Comparison of ENCODE assay signal across 13 mouse cellular contexts in genomic region chr11:85706630-85707029, GRCm38 (mm10).
DNase-seq lines count a peak whose midpoint lies in the region; ATAC-seq and TF ChIP-seq lines count a peak whose summit lies in the region.
"Had no signal": no experiment of that assay in that cellular context is flagged by ENCODE, and none has a peak within 500 bp of the region (broad histone marks: within the 10 kb centered on the region; RNA-seq: fewer than 3 reads in every experiment).

No protein-coding gene starts in this region.

- no peak overlapping the region for H3K27ac ChIP-seq in layer of hippocampus, adult 2 months
- H3K27ac ChIP-seq in ES-Bruce4 (ENCODE audit: insufficient read depth, low read length), result no peak overlapping the region
- H3K27ac ChIP-seq: hindbrain, embryonic 10.5 days had no signal

- H3K4me1 ChIP-seq in ES-Bruce4 (ENCODE audit: control insufficient read depth, insufficient read depth, low read length), result no peaks in the 10 kb centered on the region

- H3K9ac ChIP-seq in ES-Bruce4 (ENCODE audit: low read depth, poor library complexity, severe bottlenecking), result no peak overlapping the region

- no peak for TF ChIP-seq POLR2A in ES-Bruce4 (IDR thresholded peaks at IDR 0.05; ENCODE audit: insufficient read depth, low read length)

- no peak overlapping the region for H3K4me3 ChIP-seq in layer of hippocampus, adult 2 months
- no peak overlapping the region for H3K4me3 ChIP-seq in ES-Bruce4 (ENCODE audit: low read depth, low read length)
- H3K4me3 ChIP-seq: erythroblast, embryonic 14.5 days; hindbrain, embryonic 10.5 days had no signal

- peak; percentile 65 for TF ChIP-seq CTCF in layer of hippocampus, adult 2 months (conservative IDR thresholded peaks at IDR 0.05)
- peak; percentile 57 for TF ChIP-seq CTCF in ES-Bruce4 (IDR thresholded peaks at IDR 0.05; ENCODE audit: low read depth, low read length)

- H3K9me3 ChIP-seq in ES-Bruce4 (replicated peaks; ENCODE audit: control insufficient read depth, insufficient read depth, low read length, poor library complexity, severe bottlenecking), result no peaks in the 10 kb centered on the region
- H3K9me3 ChIP-seq: hindbrain, embryonic 10.5 days had no signal

- no peak for ATAC-seq in erythroblast, adult 5-6 weeks (replicated peaks; ENCODE audit: low FRiP score, poor library complexity, severe bottlenecking)

- no peak for TF ChIP-seq EP300 in ES-Bruce4 (IDR thresholded peaks at IDR 0.05; ENCODE audit: insufficient read depth, low read depth, low read length)

- no peaks in the 10 kb centered on the region for H3K27me3 ChIP-seq in ES-Bruce4 (ENCODE audit: control insufficient read depth, insufficient read depth, low read length, poor library complexity, severe bottlenecking)

- no peak for DNase-seq in layer of hippocampus, adult 2 months (ENCODE audit: low spot score in 2 of 2)
- DNase-seq in layer of hippocampus, adult 8-10 months (ENCODE audit: low spot score in 2 of 2), result no peak
- peak; percentile 42 for DNase-seq in A20 (ENCODE audit: low read depth, low spot score)
- DNase-seq in c-Kit-positive CD71-positive TER-119-positive erythroid progenitor cells, embryonic 14.5 days (ENCODE audit: low spot score), result peak; percentile 14
- no peak for DNase-seq in gastrocnemius, postnatal 25 days
- DNase-seq: cerebellum, postnatal 10 days; gastrocnemius, postnatal 10 days; left cerebral cortex, postnatal 4 days; thymus, postnatal 14 days had no signal

- no peaks in the 10 kb centered on the region for H3K36me3 ChIP-seq in ES-Bruce4 (ENCODE audit: control insufficient read depth, insufficient read depth, low read length, poor library complexity, severe bottlenecking)
- H3K36me3 ChIP-seq: hindbrain, embryonic 10.5 days had no signal

Comparison
In these comparisons a context has a peak if more than half of its experiments do, and no peak if none do; other contexts are left out.
1. DNase-seq: peak in A20 (single experiment) and c-Kit-positive CD71-positive TER-119-positive erythroid progenitor cells, embryonic 14.5 days (single experiment); none in layer of hippocampus, adult 2 months (0 of 2), layer of hippocampus, adult 8-10 months (0 of 2) and gastrocnemius, postnatal 25 days (single experiment).